Mouse (Mus musculus): ENCODE measurements around the gene Igsf9. TPM values are rescaled to one million over a fixed set of nuclear protein-coding genes. Genes with fewer than 3 reads are reported as not detected.

Gene Igsf9
- polyA plus RNA-seq, 1 experiment from 2014 or later: 1.6 TPM

- Histone ChIP-seq H3K27me3 (no peaks in the 10 kb centered on the region), H3K4me3 (replicated peaks) (no peak overlapping the region)
- 52% methylated on average over 11 of the region's 11 CpGs for WGBS (ENCODE audit: insufficient replicate concordance)
Measured at GRCm38 (mm10) chr1:172540283-172540820, 58.8 kb downstream of the Igsf9 start.

GRCm38 (mm10) chr1:172546062-172546461 lies 64.5 kb downstream of the Igsf9 start:
- ATAC-seq (ENCODE audit: low read depth): no peak
- Histone ChIP-seq H3K27me3 (peaks cover 12% of the 10 kb centered on the region; the same call in 1 of the 2 replicates), H3K4me1 (replicated peaks) (peaks cover 3% of the 10 kb centered on the region), H3K27ac (no peak overlapping the region), H3K4me2 (no peak overlapping the region), H3K9ac (no peak overlapping the region), H3K4me3 (replicated peaks) (no peak overlapping the region), H3K36me3 (no peaks in the 10 kb centered on the region), H3K9me3 (replicated peaks) (no peaks in the 10 kb centered on the region)
- 62% methylated on average over 4 of the region's 4 CpGs for WGBS (ENCODE audit: insufficient replicate concordance)
- DNase-seq: no peak

More at GRCm38 (mm10) chr1:172540283-172540820, 58.8 kb downstream of the Igsf9 start:
- no peak overlapping the region for H3K9ac ChIP-seq
- H3K9me3 ChIP-seq (replicated peaks): no peaks in the 10 kb centered on the region
- DNase-seq (no peak), ATAC-seq (ENCODE audit: low read depth) (no peak)
- no peaks in the 10 kb centered on the region for H3K4me1 ChIP-seq (replicated peaks)
- H3K4me2 ChIP-seq: no peak overlapping the region
- H3K36me3 ChIP-seq: no peaks in the 10 kb centered on the region
- no peak overlapping the region for H3K27ac ChIP-seq

Other genes with a start within 250 kb of the Igsf9 start
- 0.03 TPM in 1 of 2 replicates, not detected in the other for gene Atp1a4, start 223.4 kb upstream of the Igsf9 start, polyA plus RNA-seq (2015; fragmentation: Nextera tagmentation; extraction: Ambion mirVana)
- 15.4 and 16.8 TPM in 2 replicates for gene Igsf8, start 220.1 kb upstream of the Igsf9 start, polyA plus RNA-seq (2015; fragmentation: Nextera tagmentation; extraction: Ambion mirVana)
- 0.25 and 0.32 TPM in 2 replicates for gene Atp1a2, start 183.7 kb upstream of the Igsf9 start, polyA plus RNA-seq (2015; fragmentation: Nextera tagmentation; extraction: Ambion mirVana)
- 0.05 TPM in 1 of 2 replicates, not detected in the other for gene Kcnj9, start 152.5 kb upstream of the Igsf9 start, polyA plus RNA-seq (2015; fragmentation: Nextera tagmentation; extraction: Ambion mirVana)
- 0.03 and 0.07 TPM in 2 replicates for gene Kcnj10, start 140.6 kb upstream of the Igsf9 start, polyA plus RNA-seq (2015; fragmentation: Nextera tagmentation; extraction: Ambion mirVana)
- gene Pigm, start 105.2 kb upstream of the Igsf9 start, polyA plus RNA-seq (2015; fragmentation: Nextera tagmentation; extraction: Ambion mirVana): 2.4 and 2.7 TPM in 2 replicates
- gene Slamf9, start 6.4 kb upstream of the Igsf9 start, polyA plus RNA-seq (2015; fragmentation: Nextera tagmentation; extraction: Ambion mirVana): 1.5 and 1.9 TPM in 2 replicates
- 127 and 145 TPM in 2 replicates for gene Tagln2, start 18.3 kb downstream of the Igsf9 start, polyA plus RNA-seq (2015; fragmentation: Nextera tagmentation; extraction: Ambion mirVana)
- 0.17 and 0.44 TPM in 2 replicates for gene Cfap45, start 39.0 kb downstream of the Igsf9 start, polyA plus RNA-seq (2015; fragmentation: Nextera tagmentation; extraction: Ambion mirVana)
- not detected in 2 replicates for gene Vsig8, start 74.2 kb downstream of the Igsf9 start, polyA plus RNA-seq (2015; fragmentation: Nextera tagmentation; extraction: Ambion mirVana)
- 0.10 and 0.12 TPM in 2 replicates for gene Slamf8, start 108.8 kb downstream of the Igsf9 start, polyA plus RNA-seq (2015; fragmentation: Nextera tagmentation; extraction: Ambion mirVana)
- gene Fcrl6, start 120.8 kb downstream of the Igsf9 start, polyA plus RNA-seq (2015; fragmentation: Nextera tagmentation; extraction: Ambion mirVana): not detected in 2 replicates
- 4.6 TPM in 2 replicates for gene Dusp23, start 151.2 kb downstream of the Igsf9 start, polyA plus RNA-seq (2015; fragmentation: Nextera tagmentation; extraction: Ambion mirVana)
- 14.7 and 16.8 TPM in 2 replicates for gene Crp, start 216.3 kb downstream of the Igsf9 start, polyA plus RNA-seq (2015; fragmentation: Nextera tagmentation; extraction: Ambion mirVana)